Mouse (Mus musculus) embryo, embryonic 10.5 days (tissue): ENCODE measurements at regions not wholly inside any gene's neighbourhood (a gene's known extent, or its start where the extent isn't known, plus 50 kb on each side); places are given as distances from the start of the nearest gene placed in this dataset.

Experiments used
- DNase-seq: peaks from one replicate; pipeline ENCODE4 v3.0.0-alpha.2; 2015; ENCODE audit warnings: low spot score

DNA sequence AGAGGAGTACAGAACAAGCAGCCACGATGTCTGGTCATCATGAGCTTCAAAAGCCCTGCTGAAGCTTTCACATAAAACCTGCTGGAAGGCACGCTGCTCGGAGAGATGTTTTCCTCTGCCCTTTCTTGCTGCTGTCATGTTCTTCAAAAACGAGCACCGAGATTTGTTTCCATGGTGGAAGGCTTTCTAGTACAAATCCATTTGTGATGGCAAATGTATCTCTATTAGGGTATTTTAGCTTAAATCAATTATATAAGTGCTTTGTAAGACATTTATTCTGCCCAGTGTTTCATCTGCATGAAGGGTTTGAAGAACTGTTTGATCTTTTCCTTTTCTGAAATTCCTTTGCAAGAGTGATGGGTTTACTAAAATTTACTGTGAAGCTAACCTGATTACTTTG lies 253.1 kb downstream of the Fam173b start:
- DNase-seq, result no peak

DNA sequence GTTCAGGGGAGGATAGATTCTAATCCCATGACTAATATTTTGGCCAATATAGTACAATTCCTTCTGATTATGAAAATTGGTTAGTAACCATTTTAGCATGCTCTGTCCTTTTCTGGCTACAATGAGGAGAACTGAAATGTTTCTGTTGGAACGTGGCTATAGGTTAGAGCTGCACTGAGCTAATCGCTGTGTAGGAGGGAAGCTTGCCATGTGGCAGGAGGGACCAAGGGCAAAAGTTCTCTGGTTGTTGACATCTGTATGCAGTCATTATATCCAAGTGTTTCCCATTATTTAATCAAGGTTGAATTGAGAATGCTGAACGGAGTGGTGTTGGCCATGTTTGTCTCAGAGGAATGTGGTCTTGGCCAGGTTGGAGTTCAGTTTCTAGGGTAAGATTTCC lies 253.5 kb downstream of the Fam173b start:
- no peak for DNase-seq

DNA sequence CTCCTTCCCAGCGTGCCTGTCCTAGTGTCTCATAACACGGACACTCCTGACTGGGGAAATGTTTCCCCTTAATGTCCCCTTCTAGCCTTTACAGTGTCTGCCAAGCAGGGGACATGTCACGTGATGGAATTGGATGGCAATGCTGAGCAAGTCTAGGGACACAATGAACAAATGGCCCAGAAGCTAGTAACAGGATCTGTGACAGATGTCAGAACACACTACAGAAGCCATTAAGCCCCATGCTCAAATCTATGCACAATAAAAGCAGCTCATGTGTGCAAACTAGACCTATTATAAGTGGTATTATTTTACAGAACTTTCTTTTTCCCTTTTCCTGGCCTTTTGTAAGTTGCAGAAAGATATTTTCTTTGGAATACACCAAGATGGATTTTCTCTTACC lies 267.4 kb downstream of the Fam173b start:
- DNase-seq, result no peak

DNA sequence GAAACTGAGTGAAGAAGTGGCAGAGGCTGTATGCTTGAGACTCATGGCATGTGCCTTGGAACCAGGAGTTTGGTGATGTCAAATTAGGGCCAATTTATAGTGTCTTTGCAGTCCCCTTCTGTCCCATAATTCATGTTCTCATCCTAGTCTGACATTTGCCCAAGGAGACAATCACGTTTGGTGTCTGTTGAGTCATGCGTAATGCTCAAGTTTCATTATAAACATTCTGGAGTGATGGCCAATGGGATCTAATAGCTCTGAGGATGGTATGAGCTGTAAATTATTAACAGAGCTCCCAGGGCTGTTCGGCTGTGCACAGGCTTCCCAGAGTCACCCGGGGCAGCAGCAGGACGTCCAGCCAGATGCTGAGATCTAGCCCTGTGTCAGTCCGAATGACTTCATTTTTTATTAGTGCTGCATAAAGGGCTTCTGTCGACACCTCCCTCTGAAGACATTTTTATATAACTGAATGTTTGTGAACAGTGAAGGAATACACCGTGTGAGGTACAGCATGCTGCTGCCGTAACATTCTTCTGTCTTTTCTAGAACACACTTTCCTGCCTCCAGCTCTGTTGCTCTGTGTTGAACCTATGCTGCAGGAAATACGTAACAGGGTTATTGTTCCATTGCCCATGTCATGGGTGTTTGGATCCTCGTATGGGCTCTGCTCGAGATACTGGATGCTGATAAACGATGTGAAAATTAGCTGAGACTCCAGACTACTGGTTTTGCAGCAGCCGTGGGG lies 268.2 kb downstream of the Fam173b start:
- peak; percentile 50 for DNase-seq

DNA sequence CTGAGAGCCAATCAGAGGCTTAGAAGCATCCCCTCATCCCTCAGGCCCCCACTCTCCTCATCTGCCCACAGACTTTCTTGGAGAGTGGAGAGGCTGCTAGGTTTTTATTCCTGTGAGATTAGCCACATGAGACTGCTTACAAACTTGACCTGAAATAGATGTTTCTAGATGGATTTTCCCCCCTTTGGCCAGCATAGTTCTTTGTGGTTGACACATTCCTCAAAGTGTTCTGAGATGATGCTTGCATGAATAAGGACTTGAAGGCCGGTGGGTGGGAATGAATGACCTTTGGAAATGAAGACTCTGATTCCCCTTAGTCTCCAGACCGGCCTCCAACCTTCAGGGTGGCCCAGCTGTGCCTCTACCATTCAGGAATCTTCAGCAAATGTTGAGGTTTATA lies 273.8 kb downstream of the Fam173b start:
- DNase-seq, result no peak

DNA sequence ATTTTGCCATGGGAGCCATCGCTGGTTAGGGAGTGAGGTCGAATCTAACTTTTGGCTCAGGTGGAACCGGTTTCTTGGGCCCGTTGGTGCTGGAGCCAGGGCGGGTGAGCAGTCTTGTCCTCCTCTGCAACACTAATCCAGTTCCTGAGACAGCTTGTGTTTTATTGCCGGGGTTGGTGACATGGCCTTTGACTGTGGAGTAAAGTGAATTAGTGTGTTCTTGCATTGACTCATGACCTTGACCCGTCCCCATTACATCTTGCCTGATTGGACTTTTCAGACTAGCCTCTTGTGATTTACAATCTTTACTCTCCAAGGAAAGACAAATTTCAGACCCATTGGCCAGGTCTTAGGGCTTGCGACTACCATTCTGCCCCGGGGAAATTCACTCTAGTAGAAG lies 278.8 kb downstream of the Fam173b start:
- DNase-seq, result peak; percentile 63

DNA sequence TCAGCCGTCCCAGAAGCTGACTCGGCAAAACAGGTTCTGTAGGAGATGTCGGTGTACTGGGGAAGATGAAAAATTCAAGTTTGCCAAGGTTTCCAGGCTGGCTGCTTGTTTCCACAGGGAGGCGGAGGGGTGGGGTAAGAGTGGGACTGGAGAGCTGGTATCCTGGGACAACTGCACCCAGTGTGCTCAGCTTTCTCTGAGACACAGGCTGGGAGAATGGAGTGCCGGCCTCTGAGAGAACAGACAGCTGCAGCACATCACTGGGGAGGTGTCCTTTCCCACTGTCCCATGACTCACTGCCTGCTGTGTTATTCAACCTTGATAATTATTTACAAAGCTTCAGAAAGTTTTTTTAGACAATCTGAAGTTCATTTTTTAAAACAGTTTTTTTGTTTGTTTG lies 280.7 kb downstream of the Fam173b start:
- no peak for DNase-seq

DNA sequence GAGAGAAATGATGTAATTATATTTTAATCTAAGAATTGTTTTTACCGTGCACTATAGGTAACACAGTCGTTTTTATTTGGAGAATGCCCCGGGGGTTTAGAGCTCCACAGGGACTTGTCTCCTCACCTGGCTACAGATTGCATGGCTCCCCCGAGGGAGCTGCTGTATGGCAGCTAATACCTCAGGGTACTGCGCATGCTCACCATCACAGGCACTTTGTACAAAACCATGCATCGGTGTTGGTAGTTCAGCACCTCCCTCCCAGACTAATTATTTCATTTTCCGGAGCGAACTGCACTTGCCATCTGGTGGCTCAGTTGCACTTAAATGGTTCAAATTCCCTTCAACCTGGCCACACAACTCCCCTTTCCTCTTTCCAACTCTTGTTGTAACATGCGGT lies 281.9 kb downstream of the Fam173b start:
- DNase-seq, result no peak

DNA sequence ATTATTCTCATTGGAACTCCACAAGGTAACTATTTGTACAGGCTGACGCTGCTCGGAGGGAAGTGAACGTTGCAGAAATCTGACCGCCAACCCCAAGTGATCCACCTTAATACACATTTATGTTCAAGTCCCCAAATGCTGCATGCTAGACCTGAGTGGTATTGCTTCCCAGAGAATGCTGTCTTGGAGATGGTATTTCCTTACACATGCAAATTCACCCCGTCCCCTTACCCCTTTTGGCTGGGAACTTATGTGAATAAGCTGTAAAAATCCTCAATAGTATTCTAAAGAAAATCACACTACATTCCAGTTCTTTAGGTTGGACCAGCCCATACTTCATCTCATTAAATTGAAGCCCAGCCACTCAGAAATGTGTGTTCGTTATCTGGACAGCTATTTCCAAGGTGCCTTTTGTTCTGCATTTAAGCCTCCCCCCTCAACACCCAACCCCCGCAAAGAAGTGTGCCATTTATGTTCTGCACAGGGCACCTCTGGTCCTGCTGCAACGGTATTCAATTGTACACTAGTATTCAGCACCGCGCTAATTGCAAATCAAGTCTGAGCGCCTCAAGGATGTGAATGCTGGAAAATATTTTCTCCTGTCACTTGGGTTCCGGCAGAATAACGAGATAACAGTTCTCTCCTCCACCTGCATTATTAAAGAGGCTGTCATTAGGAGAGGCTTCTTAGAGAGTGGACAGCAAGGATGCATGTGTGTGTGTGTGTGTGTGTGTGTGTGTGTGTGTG lies 278.0 kb upstream of the Tas2r119 start:
- peak; percentile 8 for DNase-seq

DNA sequence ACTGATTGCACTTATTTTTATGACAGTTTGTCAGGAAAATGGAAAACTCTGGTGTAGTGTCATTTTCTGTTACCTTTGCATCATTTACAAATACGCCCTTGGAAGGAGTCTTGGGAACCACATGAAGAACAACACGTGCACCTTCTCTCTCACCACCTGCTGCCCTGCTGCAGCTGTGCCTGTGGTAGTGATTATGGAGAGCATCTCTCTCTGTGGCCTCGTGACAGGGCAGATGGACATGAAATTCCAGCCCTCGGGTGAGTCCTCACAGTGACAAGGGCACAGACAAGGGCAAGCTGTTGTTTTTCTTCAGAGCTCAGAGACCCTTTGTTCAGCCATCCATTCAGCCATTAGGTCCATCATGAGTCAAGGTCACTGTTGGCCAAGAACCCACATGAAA lies 276.8 kb upstream of the Tas2r119 start:
- peak; percentile 8 for DNase-seq

DNA sequence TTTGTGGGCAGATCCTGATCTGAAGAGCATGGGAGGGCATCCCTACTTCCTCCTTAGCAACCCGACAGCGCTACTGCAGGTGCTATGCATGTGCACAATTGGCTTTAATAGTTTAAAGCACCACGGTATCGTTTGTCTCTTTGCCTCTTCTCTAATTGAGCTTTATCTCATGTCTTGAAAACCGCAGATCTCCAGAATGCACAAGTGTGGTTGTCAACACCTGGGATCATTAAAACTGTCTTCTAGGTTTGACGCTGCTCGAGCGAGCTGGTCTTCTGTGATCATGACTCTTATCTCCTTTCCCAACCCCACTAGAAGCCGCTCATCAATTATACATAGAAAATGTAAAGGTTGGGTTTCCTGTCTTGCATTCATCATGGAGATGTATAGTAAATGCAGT lies 268.7 kb upstream of the Tas2r119 start:
- DNase-seq, result no peak

DNA sequence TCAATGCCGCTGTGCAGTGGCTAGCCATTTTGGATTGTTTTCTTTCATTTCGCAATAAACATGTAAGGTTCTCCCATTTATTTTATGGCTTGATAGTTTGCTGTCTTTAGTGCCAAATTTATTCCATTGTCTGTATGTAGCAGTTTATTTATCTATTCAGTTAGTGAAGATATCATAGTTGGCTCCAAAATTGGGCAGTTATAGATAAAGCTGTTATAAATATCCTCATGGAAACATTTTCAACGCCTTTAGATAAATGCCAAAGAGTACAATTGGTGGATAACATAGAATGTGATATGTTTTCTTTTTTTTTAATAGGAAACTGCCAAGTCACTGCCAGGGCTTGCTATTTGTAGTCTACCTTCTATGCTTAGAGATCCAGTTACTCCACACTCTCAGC lies 265.1 kb upstream of the Tas2r119 start:
- no peak for DNase-seq

DNA sequence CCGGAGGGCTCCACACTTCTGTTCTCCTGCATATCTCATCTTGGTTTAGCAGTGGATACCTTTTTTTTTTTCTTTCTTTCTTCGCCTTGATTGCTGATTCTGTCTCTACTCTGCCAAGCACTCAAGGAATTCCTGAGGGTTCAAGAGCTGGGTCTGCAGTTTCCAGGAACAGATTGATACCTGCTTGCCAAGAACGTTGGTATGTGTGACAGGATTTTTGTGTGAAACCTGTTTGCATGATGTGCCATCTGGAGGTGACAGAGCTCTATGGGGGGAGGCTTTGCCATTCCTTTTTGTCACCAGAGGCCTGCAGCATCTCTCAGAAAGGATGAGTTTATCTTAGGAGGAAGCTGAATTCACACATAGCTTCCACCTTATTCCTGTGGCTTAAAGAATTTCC lies 255.6 kb upstream of the Tas2r119 start:
- DNase-seq, result no peak

DNA sequence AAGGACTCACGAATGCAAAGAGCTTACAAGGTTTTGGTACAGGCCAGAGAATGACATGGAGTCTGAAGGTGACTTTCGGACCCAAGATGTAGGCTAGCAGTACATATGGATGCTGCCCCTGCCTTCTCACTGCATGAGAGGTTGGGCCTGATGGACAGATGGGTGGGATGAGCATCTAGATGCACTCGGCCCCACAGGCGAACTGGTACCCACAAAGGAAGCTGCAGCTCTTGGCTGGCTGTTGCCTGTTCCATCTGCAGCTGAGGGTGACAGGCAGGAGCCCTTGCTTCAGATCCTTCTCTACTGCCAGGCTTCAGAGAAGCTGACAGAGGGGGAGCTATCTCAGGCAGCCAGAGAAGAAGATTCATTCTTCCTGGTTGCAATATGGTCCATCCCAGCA lies 216.8 kb upstream of the Tas2r119 start:
- DNase-seq, result no peak

DNA sequence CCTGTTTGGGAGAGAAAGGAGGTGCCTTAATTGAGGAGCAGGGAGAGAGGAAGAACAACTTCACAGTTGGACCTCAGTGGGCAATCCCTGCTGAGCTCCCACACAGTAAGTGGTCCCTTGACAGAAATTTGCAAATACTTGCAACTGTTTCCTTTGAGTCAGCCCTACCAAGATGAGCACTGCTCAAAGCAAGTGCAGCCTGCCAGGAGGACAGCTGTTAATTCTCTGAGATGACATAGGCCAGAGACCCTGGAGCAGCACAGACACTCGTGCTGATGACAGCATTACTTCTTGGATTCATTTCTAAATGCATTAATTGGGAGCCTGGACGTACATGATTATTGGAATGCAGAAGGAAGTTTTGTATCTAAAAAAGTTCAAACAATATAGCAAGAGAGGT lies 215.1 kb upstream of the Tas2r119 start:
- no peak for DNase-seq

DNA sequence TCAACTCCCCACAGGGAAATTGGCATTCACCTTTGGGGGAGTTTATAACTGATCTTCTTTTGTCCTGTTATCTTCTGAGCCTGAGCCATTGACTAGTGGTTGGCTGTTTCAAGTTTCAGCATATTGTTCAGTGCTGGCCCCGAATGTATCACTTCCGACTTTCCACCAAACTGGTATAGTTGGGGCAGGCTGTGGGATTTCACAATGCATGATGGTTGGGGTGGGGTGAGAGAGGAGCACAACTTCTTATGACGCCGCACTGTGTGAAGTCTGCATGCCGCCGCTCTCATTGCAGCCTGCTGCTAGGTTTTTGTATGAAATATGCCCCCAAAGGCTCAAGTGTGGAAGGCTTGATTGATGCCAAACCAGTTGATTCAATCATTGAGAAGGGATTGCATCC lies 212.2 kb upstream of the Tas2r119 start:
- DNase-seq, result no peak

DNA sequence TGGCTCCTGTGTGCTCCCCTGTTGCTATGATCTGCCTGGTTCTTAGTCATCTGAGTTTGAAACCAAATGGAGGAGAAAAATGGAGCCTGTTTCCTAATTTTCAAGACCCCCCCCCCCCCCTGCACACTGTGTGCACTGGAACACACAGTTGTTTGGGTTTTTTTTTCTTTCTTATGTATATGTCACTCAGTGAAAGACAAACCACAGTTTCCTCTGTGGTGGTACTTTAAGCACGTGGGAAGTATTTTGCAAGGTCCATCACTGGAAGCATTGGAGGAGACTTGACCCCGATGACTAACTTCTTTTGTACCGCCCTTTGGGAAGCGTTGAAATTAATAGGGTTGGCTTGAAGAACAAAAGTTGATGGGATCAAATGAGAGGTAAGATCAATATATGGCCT lies 211.5 kb upstream of the Tas2r119 start:
- no peak for DNase-seq

DNA sequence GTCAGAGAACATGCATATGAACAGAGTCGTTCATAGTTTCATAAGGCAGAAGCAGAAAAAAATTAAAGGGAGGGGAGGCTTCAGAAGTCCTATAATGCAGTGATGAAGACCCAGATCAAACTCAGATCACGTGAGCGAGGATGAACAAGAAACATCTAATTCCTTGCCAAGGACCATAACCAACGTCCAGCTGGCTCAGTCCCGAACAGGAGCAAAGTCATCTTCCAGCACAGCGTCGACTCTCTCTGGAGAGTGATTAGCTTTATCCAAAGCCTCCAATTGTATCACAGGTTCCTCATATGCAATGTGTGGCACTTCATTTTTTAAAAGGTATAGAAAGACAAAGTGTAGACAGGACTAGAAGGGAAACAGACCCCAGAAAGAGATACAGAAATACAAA lies 204.2 kb upstream of the Tas2r119 start:
- DNase-seq, result no peak

DNA sequence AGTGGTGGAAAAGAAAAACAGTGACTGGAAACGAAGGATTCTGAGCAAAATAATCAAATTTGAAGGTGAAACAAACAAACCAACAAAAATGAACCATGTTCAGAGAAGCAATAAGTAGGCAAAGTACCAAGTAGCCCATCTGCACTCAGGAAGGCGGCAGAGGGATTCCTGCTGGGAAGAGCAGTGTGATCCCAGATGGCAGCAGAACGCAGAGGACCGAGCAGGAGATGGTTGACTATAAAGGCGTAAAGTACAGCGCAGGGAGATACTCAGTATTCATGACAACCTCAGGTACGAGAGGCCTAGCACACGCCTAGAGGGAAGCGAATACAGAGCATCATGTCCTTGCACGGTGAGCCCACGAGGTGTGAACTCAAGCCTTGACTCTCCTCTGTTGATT lies 203.2 kb upstream of the Tas2r119 start:
- DNase-seq, result no peak

DNA sequence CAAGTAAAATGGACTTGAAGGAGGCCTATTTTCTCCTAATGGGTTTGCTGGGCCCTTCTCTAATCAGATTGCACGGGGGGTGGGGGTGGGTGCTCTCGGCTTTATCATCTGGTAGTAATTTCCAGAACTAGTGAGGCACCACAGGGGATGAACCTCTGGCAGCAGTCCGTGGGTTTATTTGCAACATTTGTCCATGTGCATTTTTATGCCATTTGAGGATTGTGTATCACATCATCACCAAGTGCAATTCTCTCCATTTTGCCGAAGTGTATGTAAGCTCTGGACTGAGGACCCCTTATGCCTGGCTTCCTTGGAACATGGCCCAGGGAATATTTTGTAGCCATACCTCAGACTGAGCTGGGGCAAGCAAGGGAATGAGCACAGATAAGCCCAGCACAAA lies 200.6 kb upstream of the Tas2r119 start:
- DNase-seq, result no peak

DNA sequence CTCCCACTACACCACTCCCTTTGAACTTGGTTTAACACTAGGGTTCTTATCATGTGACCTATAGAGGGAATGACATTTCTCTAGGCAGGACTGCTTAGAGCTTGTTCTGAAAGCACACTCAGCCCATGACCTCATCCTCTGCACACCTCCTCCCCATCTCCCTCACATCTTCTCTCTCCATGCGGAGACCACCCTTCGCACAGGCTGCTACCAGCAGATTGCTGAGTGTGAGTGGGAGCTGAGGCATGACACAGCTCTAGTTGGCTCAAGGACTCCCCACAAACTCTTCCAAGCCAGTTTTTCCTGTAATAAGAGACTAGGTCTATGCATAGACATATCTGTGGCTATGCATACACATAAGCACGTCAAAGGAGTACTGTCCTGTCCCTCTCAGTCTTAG lies 199.5 kb upstream of the Tas2r119 start:
- DNase-seq, result no peak

DNA sequence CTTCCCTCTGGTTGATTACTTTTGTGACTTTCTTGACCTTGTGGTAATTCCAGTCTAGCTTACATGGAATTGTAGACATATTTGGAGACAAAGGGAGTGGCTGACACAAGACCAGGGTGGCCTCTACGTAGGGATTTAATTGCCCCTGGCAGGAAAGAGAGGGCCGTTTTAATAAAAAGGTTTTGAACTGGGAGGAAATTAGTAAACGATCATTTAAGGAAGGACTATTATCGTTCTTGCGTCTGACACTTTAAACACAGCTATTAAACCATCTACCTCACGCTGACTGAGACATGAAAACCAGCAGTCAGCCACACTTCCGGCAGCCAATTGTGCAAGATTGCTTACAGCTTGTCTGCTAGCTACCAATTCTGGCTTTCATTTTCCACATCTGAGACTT lies 197.1 kb upstream of the Tas2r119 start:
- peak; percentile 23 for DNase-seq

DNA sequence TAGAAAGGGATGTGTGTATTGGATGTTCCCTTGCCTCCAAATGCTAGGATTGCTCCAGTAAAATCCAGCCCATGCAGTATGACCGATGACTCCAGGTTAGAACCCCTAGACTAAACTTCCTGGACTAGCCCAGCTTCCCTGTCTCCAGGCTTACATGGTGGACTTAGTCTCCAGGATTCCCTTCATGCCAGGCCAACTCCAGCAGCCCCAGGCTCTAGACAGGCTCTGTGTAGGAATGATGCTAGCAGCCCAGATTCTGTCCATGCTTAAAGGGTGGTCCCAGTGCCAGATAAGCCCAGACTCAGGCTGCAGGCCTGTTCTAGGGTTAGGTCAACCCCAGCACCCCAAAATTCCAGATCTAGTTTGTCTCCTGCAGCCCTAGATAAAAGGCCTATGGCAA lies 196.3 kb upstream of the Tas2r119 start:
- DNase-seq, result no peak

DNA sequence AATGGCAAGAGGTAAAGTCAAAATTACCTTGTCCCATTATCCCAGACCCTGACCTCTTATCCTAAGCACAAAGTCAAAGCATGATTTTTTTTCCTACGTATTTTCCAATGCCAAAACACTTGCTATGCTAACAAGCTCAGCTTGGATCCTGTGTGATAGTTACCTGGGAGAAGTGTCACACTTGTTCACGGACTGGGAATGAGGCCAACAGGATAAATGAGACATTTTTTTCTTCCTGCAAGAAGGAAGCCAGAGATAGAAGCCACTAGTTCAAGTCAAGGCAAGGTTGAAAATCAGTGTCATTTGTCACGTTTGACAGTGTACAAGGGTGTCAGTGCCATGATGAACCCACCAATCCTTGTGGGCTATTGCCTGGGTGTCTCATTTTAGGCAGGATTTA lies 189.8 kb upstream of the Tas2r119 start:
- no peak for DNase-seq
